Mouse (Mus musculus): ENCODE results near the gene Aatk. TPM values are rescaled to one million over a fixed set of nuclear protein-coding genes. Genes with fewer than 3 reads are reported as not detected.

The Aatk gene
- polyA plus RNA-seq (2017; shearing (Covaris generic)): 1 to 10 TPM in 1 of 2 experiments, under 1 TPM in 1; 0.23 to 1.6 TPM

DNA sequence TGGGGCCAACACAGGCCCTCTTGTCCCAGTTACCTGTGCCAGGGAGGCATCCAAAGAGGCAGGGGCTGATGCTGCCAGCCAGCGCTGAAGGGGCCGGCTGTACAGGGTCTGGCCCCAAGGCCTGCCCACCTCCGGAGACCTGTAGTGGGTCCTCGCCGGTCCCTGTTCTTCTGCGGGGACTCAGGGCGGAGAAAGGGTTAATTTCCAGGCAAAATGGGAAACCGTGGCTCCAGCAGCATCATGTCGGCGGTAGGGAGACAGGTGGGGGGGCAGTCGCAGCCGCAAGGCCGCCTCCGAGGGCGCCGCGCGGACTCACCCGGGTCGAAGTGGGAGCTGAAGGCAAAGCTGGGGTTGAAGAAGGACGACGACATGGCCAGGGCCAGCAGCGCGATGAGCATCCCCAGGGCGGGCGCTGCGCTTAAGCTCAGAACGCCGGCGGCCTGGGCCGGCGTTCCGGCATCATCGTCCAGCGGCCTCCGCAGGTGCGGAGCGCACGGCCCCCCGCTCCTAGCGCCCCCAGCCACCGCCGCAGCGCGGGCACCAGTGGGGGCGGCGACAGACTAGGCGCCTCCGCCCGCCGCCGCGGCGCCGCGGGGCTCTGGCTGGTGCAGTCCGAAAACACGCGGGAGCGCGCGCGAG lies at the start of gene Aatk:
TSS of gene Aatk (minus strand) at position 615 of the 639 bp plus-strand sequence.

DNA sequence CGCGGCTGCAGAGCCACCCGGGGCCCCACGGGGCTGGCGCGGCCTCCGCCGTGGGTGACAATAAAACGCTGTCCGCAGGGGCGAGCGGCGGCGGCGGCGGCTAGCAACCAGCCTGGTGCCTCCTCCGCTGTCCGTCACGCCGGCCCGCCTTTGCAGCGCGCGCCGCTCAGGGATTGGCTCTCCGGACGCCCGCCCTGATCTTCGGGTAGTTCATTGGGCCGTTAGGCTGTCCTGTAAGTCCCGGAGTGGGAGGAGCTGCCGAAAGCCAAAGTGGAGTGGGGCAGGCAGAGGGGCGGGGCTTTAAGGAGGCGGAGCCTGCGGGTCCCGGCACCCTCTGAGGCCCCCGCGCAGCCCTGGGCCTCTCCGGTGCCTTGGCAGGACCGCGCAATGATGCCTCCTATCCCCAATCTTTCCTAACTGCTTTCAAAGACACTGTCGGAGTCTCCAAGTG lies 39.8 kb upstream of the Aatk start, which contains the start of gene Cep131:
TSS of gene Cep131 (minus strand) at position 126 of the 451 bp plus-strand sequence.

Other genes with a start within 250 kb of the Aatk start
- gene Chmp6, start 133.7 kb downstream of the Aatk start, polyA plus RNA-seq (2017; shearing (Covaris generic)): 10 to 100 TPM; 53.8 to 54.2 TPM
- 10 to 100 TPM; 17.1 to 17.3 TPM for gene Baiap2, start 104.4 kb downstream of the Aatk start, polyA plus RNA-seq (2017; shearing (Covaris generic))
- 1 to 10 TPM; 5.9 to 7.9 TPM for gene Cep131, start 39.7 kb upstream of the Aatk start, polyA plus RNA-seq (2017; shearing (Covaris generic))
- 10 to 100 TPM; 37.5 to 51.7 TPM for gene Tepsin, start 51.6 kb upstream of the Aatk start, polyA plus RNA-seq (2017; shearing (Covaris generic))
- gene Ndufaf8, start 51.8 kb upstream of the Aatk start, polyA plus RNA-seq (2017; shearing (Covaris generic)): 10 to 100 TPM; 71.3 to 80.0 TPM
- gene Slc38a10, start 104.2 kb upstream of the Aatk start, polyA plus RNA-seq (2017; shearing (Covaris generic)): 100 to 1,000 TPM; 108 to 109 TPM
- gene Bahcc1, start 185.8 kb upstream of the Aatk start, polyA plus RNA-seq (2017; shearing (Covaris generic)): 1 to 10 TPM in 1 of 2 experiments, under 1 TPM in 1; 0.11 to 2.1 TPM